Mouse (Mus musculus): Measurements from ENCODE around the gene Shisa8. TPM values are rescaled to one million over a fixed set of nuclear protein-coding genes. Genes with fewer than 3 reads are reported as not detected.
A peak's percentile ranks its signal among the peaks of the same experiment; 100 is the strongest.

The Shisa8 gene
- polyA plus RNA-seq, 1 experiment from 2014 or later: 0.57 TPM

GRCm38 (mm10) chr15:82156298-82156697, 56.3 kb downstream of the Shisa8 start:
- no peak overlapping the region for H3K27ac ChIP-seq (ENCODE audit: low read depth, low read length)
- no peak overlapping the region for H3K9ac ChIP-seq (ENCODE audit: low read length)
- peaks cover 2% of the 10 kb centered on the region; the same call in 1 of the 2 replicates for H3K36me3 ChIP-seq (ENCODE audit: control insufficient read depth, insufficient read depth, low read length)
- no peak for DNase-seq (ENCODE audit: low spot score, missing footprints)
- WGBS: 91% methylated on average over 6 of the region's 6 CpGs
- ATAC-seq (ENCODE audit: low FRiP score): no peak
- H3K9me3 ChIP-seq (ENCODE audit: control insufficient read depth, low read length): no peaks in the 10 kb centered on the region
- H3K4me1 ChIP-seq (ENCODE audit: control insufficient read depth, insufficient read depth, low read length): peaks cover 3% of the 10 kb centered on the region; the same call in 1 of the 2 replicates
- no peaks in the 10 kb centered on the region for H3K27me3 ChIP-seq (ENCODE audit: control insufficient read depth, insufficient read depth, low read length)
- no peak overlapping the region for H3K4me3 ChIP-seq (ENCODE audit: low read depth, low read length)
- no peak overlapping the region for H3K4me2 ChIP-seq

MicroRNAs within 50 kb of the gene (microRNA counts, 519-probe panel; counts per million panel counts)
- 4,153 counts per million, percentile 33 among the panel's probes with 10 or more counts for microRNA mmu-miR-33

Small RNA genes lying within 50 kb of the gene (microRNA-seq; reads per million reads assigned to microRNA genes)
- gene Mir33: 232 reads per million, percentile 65 among the genes with 10 or more reads in this experiment

Other genes with a start within 250 kb of the Shisa8 start
- not detected in 2 replicates for gene 1700029P11Rik, start 232.3 kb downstream of the Shisa8 start, polyA plus RNA-seq (2014; fragmentation: Nextera tagmentation; extraction: Ambion mirVana)
- gene Xrcc6, start 225.0 kb downstream of the Shisa8 start, polyA plus RNA-seq (2014; fragmentation: Nextera tagmentation; extraction: Ambion mirVana): 58.4 and 62.2 TPM in 2 replicates
- 33.7 and 37.8 TPM in 2 replicates for gene Desi1, start 179.0 kb downstream of the Shisa8 start, polyA plus RNA-seq (2014; fragmentation: Nextera tagmentation; extraction: Ambion mirVana)
- gene Snu13, start 165.2 kb downstream of the Shisa8 start, polyA plus RNA-seq (2014; fragmentation: Nextera tagmentation; extraction: Ambion mirVana): 275 and 283 TPM in 2 replicates
- gene 4930407I10Rik, start 153.7 kb downstream of the Shisa8 start, polyA plus RNA-seq (2014; fragmentation: Nextera tagmentation; extraction: Ambion mirVana): not detected in 2 replicates
- gene Mei1, start 142.8 kb downstream of the Shisa8 start, polyA plus RNA-seq (2014; fragmentation: Nextera tagmentation; extraction: Ambion mirVana): 0.04 TPM in 1 of 2 replicates, not detected in the other
- gene Ccdc134, start 84.9 kb downstream of the Shisa8 start, polyA plus RNA-seq (2014; fragmentation: Nextera tagmentation; extraction: Ambion mirVana): 17.2 and 18.5 TPM in 2 replicates
- gene Srebf2, start 65.6 kb downstream of the Shisa8 start, polyA plus RNA-seq (2014; fragmentation: Nextera tagmentation; extraction: Ambion mirVana): 148 and 170 TPM in 2 replicates
- 0.07 and 0.17 TPM in 2 replicates for gene Tnfrsf13c, start 11.6 kb upstream of the Shisa8 start, polyA plus RNA-seq (2014; fragmentation: Nextera tagmentation; extraction: Ambion mirVana)
- gene Cenpm, start 31.9 kb upstream of the Shisa8 start, polyA plus RNA-seq (2014; fragmentation: Nextera tagmentation; extraction: Ambion mirVana): 79.2 and 89.1 TPM in 2 replicates
- gene 1500009C09Rik, start 39.6 kb upstream of the Shisa8 start, polyA plus RNA-seq (2014; fragmentation: Nextera tagmentation; extraction: Ambion mirVana): 1.0 and 1.4 TPM in 2 replicates
- 163 and 169 TPM in 2 replicates for gene Sept3, start 62.1 kb upstream of the Shisa8 start, polyA plus RNA-seq (2014; fragmentation: Nextera tagmentation; extraction: Ambion mirVana)
- 0.11 TPM in 1 of 2 replicates, not detected in the other for gene Wbp2nl, start 86.1 kb upstream of the Shisa8 start, polyA plus RNA-seq (2014; fragmentation: Nextera tagmentation; extraction: Ambion mirVana)
- 20.6 and 21.6 TPM in 2 replicates for gene Naga, start 126.1 kb upstream of the Shisa8 start, polyA plus RNA-seq (2014; fragmentation: Nextera tagmentation; extraction: Ambion mirVana)
- 3.4 and 4.3 TPM in 2 replicates for gene Pheta2, start 126.1 kb upstream of the Shisa8 start, polyA plus RNA-seq (2014; fragmentation: Nextera tagmentation; extraction: Ambion mirVana)
- 253 and 268 TPM in 2 replicates for gene Smdt1, start 126.1 kb upstream of the Shisa8 start, polyA plus RNA-seq (2014; fragmentation: Nextera tagmentation; extraction: Ambion mirVana)
- 290 and 293 TPM in 2 replicates for gene Ndufa6, start 141.5 kb upstream of the Shisa8 start, polyA plus RNA-seq (2014; fragmentation: Nextera tagmentation; extraction: Ambion mirVana)
- 1.7 and 1.9 TPM in 2 replicates for gene Cyp2d22, start 167.4 kb upstream of the Shisa8 start, polyA plus RNA-seq (2014; fragmentation: Nextera tagmentation; extraction: Ambion mirVana)
- not detected in 2 replicates for gene Cyp2d11, start 181.2 kb upstream of the Shisa8 start, polyA plus RNA-seq (2014; fragmentation: Nextera tagmentation; extraction: Ambion mirVana)
- gene Cyp2d10, start 194.4 kb upstream of the Shisa8 start, polyA plus RNA-seq (2014; fragmentation: Nextera tagmentation; extraction: Ambion mirVana): not detected in 2 replicates
- gene Cyp2d9, start 220.6 kb upstream of the Shisa8 start, polyA plus RNA-seq (2014; fragmentation: Nextera tagmentation; extraction: Ambion mirVana): not detected in 2 replicates